Mouse (Mus musculus): ENCODE data around the gene Fmn2. TPM values are rescaled to one million over a fixed set of nuclear protein-coding genes. Genes with fewer than 3 reads are reported as not detected.

Gene Fmn2
- polyA plus RNA-seq, 1 experiment from 2014 or later, result 8.2 TPM

DNA sequence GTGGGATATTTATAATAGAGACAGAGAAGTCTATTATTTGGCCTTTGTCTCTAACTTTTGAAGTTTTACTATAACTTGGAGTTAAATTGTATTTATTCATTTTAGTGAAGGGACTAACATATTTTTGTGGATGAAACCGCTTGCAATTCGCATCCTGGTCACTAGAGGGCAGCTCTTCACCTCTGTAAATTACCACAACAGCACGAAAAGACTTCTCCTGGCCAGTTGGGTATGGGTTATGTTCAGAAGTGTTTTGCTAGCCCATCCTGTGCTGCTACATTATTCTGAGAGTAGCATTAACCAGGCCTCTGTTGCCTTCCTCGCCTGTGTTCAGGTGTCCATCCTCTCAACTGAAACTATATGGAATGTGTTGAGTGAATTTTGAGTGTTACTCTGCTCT is 93.4 kb downstream of the Fmn2 start:
- Histone ChIP-seq H3K4me2 (no peak overlapping the region), H3K9me3 (ENCODE audit: control insufficient read depth, low read length) (no peaks in the 10 kb centered on the region), H3K4me3 (ENCODE audit: low read depth, low read length) (no peak overlapping the region), H3K27ac (ENCODE audit: low read depth, low read length) (no peak overlapping the region), H3K27me3 (ENCODE audit: control insufficient read depth, insufficient read depth, low read length) (no peaks in the 10 kb centered on the region), H3K9ac (ENCODE audit: low read length) (no peak overlapping the region), H3K4me1 (ENCODE audit: control insufficient read depth, insufficient read depth, low read length) (no peaks in the 10 kb centered on the region), H3K36me3 (ENCODE audit: control insufficient read depth, insufficient read depth, low read length) (no peaks in the 10 kb centered on the region)
- peak; percentile 95 for DNase-seq (ENCODE audit: low spot score, missing footprints)
- 11% methylated on average over 4 of the region's 4 CpGs for WGBS
- ATAC-seq (ENCODE audit: low FRiP score), result no peak

DNA sequence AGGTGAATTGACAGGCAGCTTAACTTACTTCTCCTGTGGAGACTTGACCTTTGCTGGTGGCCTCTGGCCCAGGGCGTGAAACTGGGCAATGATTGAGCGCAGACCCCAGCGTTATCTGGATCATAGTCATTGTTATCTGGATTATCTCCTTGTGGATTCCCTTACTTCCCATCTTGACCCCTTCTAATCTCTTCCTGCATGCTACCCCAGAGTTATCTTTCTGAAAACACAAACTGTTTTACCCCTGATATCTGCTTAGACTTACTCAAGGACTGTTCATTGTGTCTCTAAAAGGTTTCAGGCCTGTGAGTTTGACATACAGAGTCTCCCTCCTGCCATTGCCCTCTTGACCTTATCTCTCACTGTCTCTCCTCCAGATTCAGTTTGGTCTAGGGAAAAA is 95.9 kb downstream of the Fmn2 start:
- 52% methylated on average over 3 of the region's 3 CpGs for WGBS
- no peak overlapping the region for H3K4me3 ChIP-seq (ENCODE audit: low read depth, low read length)
- DNase-seq (ENCODE audit: low spot score, missing footprints) (no peak), ATAC-seq (ENCODE audit: low FRiP score) (no peak)
- H3K9ac ChIP-seq (ENCODE audit: low read length), result no peak overlapping the region
- no peaks in the 10 kb centered on the region for H3K27me3 ChIP-seq (ENCODE audit: control insufficient read depth, insufficient read depth, low read length)
- no peaks in the 10 kb centered on the region for H3K36me3 ChIP-seq (ENCODE audit: control insufficient read depth, insufficient read depth, low read length)
- no peak overlapping the region for H3K4me2 ChIP-seq
- H3K27ac ChIP-seq (ENCODE audit: low read depth, low read length), result no peak overlapping the region
- H3K9me3 ChIP-seq (ENCODE audit: control insufficient read depth, low read length), result no peaks in the 10 kb centered on the region
- H3K4me1 ChIP-seq (ENCODE audit: control insufficient read depth, insufficient read depth, low read length), result no peaks in the 10 kb centered on the region

DNA sequence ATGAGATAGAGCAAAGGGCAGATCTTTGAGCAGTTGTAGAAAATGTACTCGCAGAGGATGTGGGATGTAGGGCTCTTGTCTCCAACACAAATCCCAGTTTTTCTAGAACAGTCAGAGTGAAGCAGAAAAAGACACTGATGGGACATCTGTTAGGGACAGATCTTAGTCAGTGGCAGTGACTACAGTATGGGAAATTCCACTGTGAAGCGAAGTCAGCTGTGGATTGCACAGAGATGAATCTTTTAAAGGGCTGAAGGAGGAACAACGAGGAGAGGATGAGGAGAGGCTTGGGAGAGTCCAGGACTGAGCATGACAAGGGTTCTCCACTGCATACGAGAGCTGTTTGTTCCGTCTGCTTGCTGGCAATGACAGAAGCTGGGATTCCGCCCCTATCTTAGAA is 96.6 kb downstream of the Fmn2 start:
- no peaks in the 10 kb centered on the region for H3K36me3 ChIP-seq (ENCODE audit: control insufficient read depth, insufficient read depth, low read length)
- H3K4me1 ChIP-seq (ENCODE audit: control insufficient read depth, insufficient read depth, low read length), result no peaks in the 10 kb centered on the region
- ATAC-seq (ENCODE audit: low FRiP score), result no peak
- no peak overlapping the region for H3K4me3 ChIP-seq (ENCODE audit: low read depth, low read length)
- DNase-seq (ENCODE audit: low spot score, missing footprints), result no peak
- H3K9ac ChIP-seq (ENCODE audit: low read length), result no peak overlapping the region
- 93% methylated on average over 6 of the region's 6 CpGs for WGBS
- H3K4me2 ChIP-seq, result no peak overlapping the region
- no peak overlapping the region for H3K27ac ChIP-seq (ENCODE audit: low read depth, low read length)
- H3K27me3 ChIP-seq (ENCODE audit: control insufficient read depth, insufficient read depth, low read length), result no peaks in the 10 kb centered on the region
- H3K9me3 ChIP-seq (ENCODE audit: control insufficient read depth, low read length), result no peaks in the 10 kb centered on the region

DNA sequence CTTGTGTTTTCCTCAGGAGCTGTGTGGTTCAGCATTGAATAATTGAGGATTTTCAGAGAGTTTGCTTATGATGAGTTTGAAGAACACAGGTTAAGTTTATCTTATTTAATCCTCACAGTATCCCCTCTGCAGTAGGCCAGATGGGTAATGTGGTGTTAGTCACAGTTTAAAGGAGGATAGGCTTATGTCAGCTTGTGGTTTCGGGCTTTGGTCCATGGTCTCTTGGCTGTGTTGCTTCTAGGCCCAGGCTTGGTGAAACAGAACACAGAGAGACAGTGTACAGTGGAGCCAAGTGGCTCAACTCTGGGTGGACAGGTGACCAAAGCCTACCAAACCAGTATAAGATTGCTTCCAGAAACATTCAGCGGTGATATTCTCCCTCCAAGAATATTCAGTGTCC is 98.4 kb downstream of the Fmn2 start:
- no peak overlapping the region for H3K4me2 ChIP-seq
- H3K4me3 ChIP-seq (ENCODE audit: low read depth, low read length), result no peak overlapping the region
- no peaks in the 10 kb centered on the region for H3K9me3 ChIP-seq (ENCODE audit: control insufficient read depth, low read length)
- H3K36me3 ChIP-seq (ENCODE audit: control insufficient read depth, insufficient read depth, low read length), result no peaks in the 10 kb centered on the region
- H3K27ac ChIP-seq (ENCODE audit: low read depth, low read length), result no peak overlapping the region
- no peaks in the 10 kb centered on the region for H3K27me3 ChIP-seq (ENCODE audit: control insufficient read depth, insufficient read depth, low read length)
- H3K9ac ChIP-seq (ENCODE audit: low read length), result no peak overlapping the region
- H3K4me1 ChIP-seq (ENCODE audit: control insufficient read depth, insufficient read depth, low read length), result no peaks in the 10 kb centered on the region
- ATAC-seq (ENCODE audit: low FRiP score), result no peak
- DNase-seq (ENCODE audit: low spot score, missing footprints), result no peak
- 91% methylated on average over 2 of the region's 2 CpGs for WGBS

DNA sequence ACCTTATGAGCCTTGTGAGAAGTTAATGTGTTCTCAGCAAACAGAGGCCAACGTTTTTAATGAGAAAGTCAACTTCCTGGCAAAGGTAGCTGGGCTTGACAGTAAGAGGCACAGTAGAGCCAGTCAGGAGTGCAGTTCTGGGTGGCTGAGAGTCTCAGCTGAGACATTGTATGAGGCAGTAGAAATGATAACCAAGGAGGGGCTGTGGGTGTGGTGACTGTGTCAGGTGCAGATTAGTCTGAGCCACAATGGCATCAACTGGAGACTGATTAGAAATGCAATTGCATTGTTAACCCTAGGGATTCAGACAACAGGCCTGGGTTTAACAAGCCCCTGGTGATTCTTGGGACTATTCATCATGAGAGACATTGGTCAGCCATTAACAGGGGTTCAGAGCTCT is 99.0 kb downstream of the Fmn2 start:
- peak; percentile 50; the same call in 1 of the 2 replicates for ATAC-seq (ENCODE audit: low FRiP score)
- 60% methylated on average over 1 of the region's 1 CpGs for WGBS

DNA sequence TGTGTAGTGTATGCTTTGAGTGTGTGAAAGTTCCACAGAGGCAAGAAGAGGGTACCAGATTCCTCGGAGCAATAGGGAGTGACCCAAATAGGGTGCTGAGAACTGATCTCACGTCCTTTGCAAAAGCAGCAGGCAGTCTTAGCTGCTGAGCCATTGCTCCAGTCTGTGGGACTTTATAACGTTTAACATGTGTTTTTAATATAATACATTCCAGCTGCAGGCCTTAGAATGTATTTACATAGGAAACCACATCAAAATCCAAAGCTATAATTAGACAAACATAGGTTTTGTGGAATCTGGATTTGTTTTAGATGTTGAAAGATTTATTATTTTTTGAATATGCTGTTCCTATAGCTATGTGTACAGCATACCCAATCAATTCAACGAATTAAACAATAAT is 115.7 kb downstream of the Fmn2 start:
- 80% methylated on average over 4 of the region's 4 CpGs for WGBS
- no peak overlapping the region for H3K9ac ChIP-seq (ENCODE audit: low read length)
- H3K9me3 ChIP-seq (ENCODE audit: control insufficient read depth, low read length), result no peaks in the 10 kb centered on the region
- H3K4me3 ChIP-seq (ENCODE audit: low read depth, low read length), result no peak overlapping the region
- ATAC-seq (ENCODE audit: low FRiP score) (no peak), DNase-seq (ENCODE audit: low spot score, missing footprints) (no peak)
- H3K4me1 ChIP-seq (ENCODE audit: control insufficient read depth, insufficient read depth, low read length), result no peaks in the 10 kb centered on the region
- no peak overlapping the region for H3K27ac ChIP-seq (ENCODE audit: low read depth, low read length)
- no peak overlapping the region for H3K4me2 ChIP-seq
- H3K27me3 ChIP-seq (ENCODE audit: control insufficient read depth, insufficient read depth, low read length), result no peaks in the 10 kb centered on the region
- no peaks in the 10 kb centered on the region; the same call in 1 of the 2 replicates for H3K36me3 ChIP-seq (ENCODE audit: control insufficient read depth, insufficient read depth, low read length)

More for the DNA sequence above, 99.0 kb downstream of the Fmn2 start:
- no peak for DNase-seq (ENCODE audit: low spot score, missing footprints)
- Histone ChIP-seq H3K9ac (ENCODE audit: low read length) (no peak overlapping the region), H3K4me3 (ENCODE audit: low read depth, low read length) (no peak overlapping the region), H3K27me3 (ENCODE audit: control insufficient read depth, insufficient read depth, low read length) (no peaks in the 10 kb centered on the region), H3K27ac (ENCODE audit: low read depth, low read length) (no peak overlapping the region), H3K4me2 (no peak overlapping the region), H3K36me3 (ENCODE audit: control insufficient read depth, insufficient read depth, low read length) (no peaks in the 10 kb centered on the region), H3K9me3 (ENCODE audit: control insufficient read depth, low read length) (no peaks in the 10 kb centered on the region), H3K4me1 (ENCODE audit: control insufficient read depth, insufficient read depth, low read length) (no peaks in the 10 kb centered on the region)

DNA sequence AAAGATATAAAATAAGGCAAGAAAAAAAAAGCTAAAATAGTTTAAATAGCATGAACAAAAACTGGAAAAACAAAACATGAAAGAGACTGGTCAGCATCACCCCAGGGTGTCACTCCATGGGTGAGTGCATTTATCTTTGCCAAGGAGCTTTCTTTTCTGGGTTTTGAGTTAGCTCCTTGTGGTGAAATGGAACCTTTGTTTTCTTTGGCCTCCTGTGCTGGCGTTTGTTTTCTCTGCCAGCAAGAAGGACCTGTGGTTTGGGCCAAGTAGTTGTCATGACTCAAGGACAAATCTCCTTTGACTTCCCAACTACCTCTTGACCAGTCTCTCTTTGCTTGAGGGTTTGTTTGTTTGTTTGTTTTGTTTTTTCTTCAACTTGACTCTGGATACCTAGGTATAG is 119.9 kb downstream of the Fmn2 start:
- no peak for ATAC-seq (ENCODE audit: low FRiP score)

DNA sequence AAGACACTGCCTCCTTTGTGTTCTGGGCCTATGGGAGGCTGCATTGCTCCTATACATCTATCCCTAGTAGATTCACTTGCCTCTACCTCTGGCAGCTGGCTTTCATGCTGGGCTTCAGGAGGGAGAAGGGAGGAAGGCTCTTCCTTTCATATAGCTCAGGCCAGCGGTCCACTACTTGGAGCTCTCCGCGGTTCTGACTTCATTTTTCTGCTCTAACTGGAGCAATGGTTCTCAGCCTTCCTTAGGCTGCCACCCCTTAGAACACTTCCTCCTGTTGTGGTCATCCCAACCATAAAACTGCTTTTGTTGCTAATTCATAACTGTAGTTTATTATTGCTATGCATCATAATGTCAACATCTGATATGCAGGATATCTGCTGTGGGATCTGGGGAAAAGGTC is 121.4 kb downstream of the Fmn2 start:
- no peak overlapping the region for H3K27ac ChIP-seq (ENCODE audit: low read depth, low read length)
- H3K36me3 ChIP-seq (ENCODE audit: control insufficient read depth, insufficient read depth, low read length), result no peaks in the 10 kb centered on the region; the same call in 1 of the 2 replicates
- WGBS, result 43% methylated on average over 3 of the region's 3 CpGs
- no peak overlapping the region for H3K4me2 ChIP-seq
- ATAC-seq (ENCODE audit: low FRiP score) (peak; percentile 33; the same call in 1 of the 2 replicates), DNase-seq (ENCODE audit: low spot score, missing footprints) (no peak)
- H3K4me3 ChIP-seq (ENCODE audit: low read depth, low read length), result no peak overlapping the region
- H3K4me1 ChIP-seq (ENCODE audit: control insufficient read depth, insufficient read depth, low read length), result no peaks in the 10 kb centered on the region
- H3K27me3 ChIP-seq (ENCODE audit: control insufficient read depth, insufficient read depth, low read length), result no peaks in the 10 kb centered on the region
- no peaks in the 10 kb centered on the region for H3K9me3 ChIP-seq (ENCODE audit: control insufficient read depth, low read length)
- H3K9ac ChIP-seq (ENCODE audit: low read length), result no peak overlapping the region

More for the DNA sequence above, 119.9 kb downstream of the Fmn2 start:
- Histone ChIP-seq H3K4me2 (no peak overlapping the region), H3K4me1 (ENCODE audit: control insufficient read depth, insufficient read depth, low read length) (no peaks in the 10 kb centered on the region), H3K4me3 (ENCODE audit: low read depth, low read length) (no peak overlapping the region), H3K9ac (ENCODE audit: low read length) (no peak overlapping the region), H3K36me3 (ENCODE audit: control insufficient read depth, insufficient read depth, low read length) (no peaks in the 10 kb centered on the region), H3K9me3 (ENCODE audit: control insufficient read depth, low read length) (no peaks in the 10 kb centered on the region), H3K27ac (ENCODE audit: low read depth, low read length) (no peak overlapping the region), H3K27me3 (ENCODE audit: control insufficient read depth, insufficient read depth, low read length) (no peaks in the 10 kb centered on the region)
- DNase-seq (ENCODE audit: low spot score, missing footprints), result no peak
- WGBS, result 31% methylated on average over 1 of the region's 1 CpGs

DNA sequence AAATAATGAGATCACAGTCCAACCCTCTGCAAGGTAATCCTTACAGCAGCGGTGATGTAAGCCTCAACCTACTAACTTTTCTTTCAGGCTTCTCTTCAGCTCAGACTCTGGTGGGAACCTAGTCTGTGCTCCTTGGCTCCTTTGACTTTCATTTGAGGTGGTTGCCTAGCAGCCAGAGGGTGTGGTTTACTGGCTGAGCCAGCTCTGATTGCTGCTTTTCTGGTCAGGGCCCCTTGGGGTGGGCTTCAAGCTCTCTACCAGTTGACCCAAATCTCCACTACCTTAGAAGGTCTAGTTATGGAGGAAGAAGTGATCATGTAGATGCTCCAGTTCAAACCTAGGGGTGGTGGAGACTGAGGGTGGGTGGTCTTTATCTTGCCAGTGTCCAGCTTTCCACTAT is 128.4 kb downstream of the Fmn2 start:
- no peak for DNase-seq (ENCODE audit: low spot score, missing footprints)
- Histone ChIP-seq H3K9ac (ENCODE audit: low read length) (no peak overlapping the region), H3K36me3 (ENCODE audit: control insufficient read depth, insufficient read depth, low read length) (no peaks in the 10 kb centered on the region; the same call in 1 of the 2 replicates), H3K27ac (ENCODE audit: low read depth, low read length) (no peak overlapping the region), H3K9me3 (ENCODE audit: control insufficient read depth, low read length) (no peaks in the 10 kb centered on the region), H3K4me2 (no peak overlapping the region), H3K4me3 (ENCODE audit: low read depth, low read length) (no peak overlapping the region), H3K27me3 (ENCODE audit: control insufficient read depth, insufficient read depth, low read length) (no peaks in the 10 kb centered on the region), H3K4me1 (ENCODE audit: control insufficient read depth, insufficient read depth, low read length) (peaks cover 2% of the 10 kb centered on the region; the same call in 1 of the 2 replicates)
- 55% methylated on average over 1 of the region's 1 CpGs for WGBS
- peak; percentile 52 for ATAC-seq (ENCODE audit: low FRiP score)

DNA sequence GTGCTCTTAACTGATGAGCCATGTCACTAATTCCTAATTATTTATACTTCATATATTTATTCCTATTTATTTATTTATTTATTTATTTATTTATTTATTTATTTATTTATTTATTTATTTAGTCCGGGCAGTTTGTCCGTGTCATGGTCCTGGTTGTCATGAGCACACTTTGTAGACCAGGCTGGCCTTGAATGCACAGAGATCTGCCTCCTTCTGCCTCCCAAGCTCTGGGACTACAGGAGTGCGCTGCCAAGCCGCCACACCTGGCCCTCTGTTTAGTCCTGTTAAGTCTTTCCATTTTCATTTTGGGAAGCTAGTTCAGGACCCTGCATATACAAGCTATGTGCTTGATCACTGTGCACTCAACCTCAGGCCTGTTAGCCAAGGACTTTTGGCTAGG is 134.7 kb downstream of the Fmn2 start:
- WGBS, result 93% methylated on average over 4 of the region's 4 CpGs
- Histone ChIP-seq H3K27me3 (ENCODE audit: control insufficient read depth, insufficient read depth, low read length) (no peaks in the 10 kb centered on the region), H3K9me3 (ENCODE audit: control insufficient read depth, low read length) (no peaks in the 10 kb centered on the region), H3K4me2 (no peak overlapping the region), H3K4me1 (ENCODE audit: control insufficient read depth, insufficient read depth, low read length) (no peaks in the 10 kb centered on the region), H3K36me3 (ENCODE audit: control insufficient read depth, insufficient read depth, low read length) (no peaks in the 10 kb centered on the region; the same call in 1 of the 2 replicates), H3K27ac (ENCODE audit: low read depth, low read length) (no peak overlapping the region), H3K4me3 (ENCODE audit: low read depth, low read length) (no peak overlapping the region), H3K9ac (ENCODE audit: low read length) (no peak overlapping the region)
- ATAC-seq (ENCODE audit: low FRiP score) (peak; percentile 55; the same call in 1 of the 2 replicates), DNase-seq (ENCODE audit: low spot score, missing footprints) (no peak)
